Mouse (Mus musculus) heart, embryonic 11.5 days (tissue): Measurements from ENCODE around the gene Shroom3. TPM values are rescaled to one million over a fixed set of nuclear protein-coding genes. Genes with fewer than 3 reads are reported as not detected.

Experiments
- ATAC-seq: fragments of 200-750 bp; cut with Nextera tagmentation; replicated peaks from 2 replicates; pipeline ENCODE4 v1.8.0; 2017; ENCODE audit warnings: moderate library complexity; ENCODE audit not compliant: insufficient number of reproducible peaks, low FRiP score, low TSS enrichment
- H3K27ac ChIP-seq: fragments of 300-500 bp; sonication (generic); 2 replicates; pipeline ENCODE4 v1.5.1; 2014; ENCODE audit warnings: mild to moderate bottlenecking, low read depth, low read length
- H3K27me3 ChIP-seq: fragments of 300-500 bp; sonication (generic); 2 replicates; pipeline ENCODE4 v1.6.1; 2014; ENCODE audit warnings: mild to moderate bottlenecking, low read length, mixed read lengths; ENCODE audit not compliant: control insufficient read depth, insufficient read depth
- H3K36me3 ChIP-seq: fragments of 300-500 bp; sonication (generic); 2 replicates; pipeline ENCODE4 v1.6.1; 2014; ENCODE audit warnings: mild to moderate bottlenecking, low read length, moderate library complexity, mixed read lengths; ENCODE audit not compliant: control insufficient read depth, insufficient read depth
- H3K4me1 ChIP-seq: fragments of 300-500 bp; sonication (generic); 2 replicates; pipeline ENCODE4 v1.6.1; 2014; ENCODE audit warnings: low read length; ENCODE audit not compliant: control insufficient read depth, insufficient read depth
- H3K4me2 ChIP-seq: fragments of 300-500 bp; sonication (generic); 2 replicates; pipeline ENCODE4 v1.6.1; 2014; ENCODE audit warnings: mild to moderate bottlenecking, moderate library complexity
- H3K4me3 ChIP-seq: fragments of 300-500 bp; sonication (generic); 2 replicates; pipeline ENCODE4 v1.5.1; 2014; ENCODE audit warnings: low read depth, low read length
- H3K9ac ChIP-seq: fragments of 300-500 bp; sonication (generic); 2 replicates; pipeline ENCODE4 v1.6.1; 2014; ENCODE audit warnings: mild to moderate bottlenecking, low read depth, low read length, moderate library complexity
- H3K9me3 ChIP-seq: fragments of 300-500 bp; sonication (generic); replicated peaks from 2 replicates; pipeline ENCODE4 v1.6.1; 2016; ENCODE audit warnings: low read length; ENCODE audit not compliant: control insufficient read depth
- WGBS: fragments of 180-500 bp; shearing (Covaris S2); extraction: QIAGEN DNeasy Blood & Tissue Kit; methylation state at CpG from one replicate; pipeline ENCODE4 v1.1.7; 2014; ENCODE audit not compliant: insufficient replicate concordance; 5-methylcytosine and 5-hydroxymethylcytosine counted together
- polyA plus RNA-seq: library from polyadenylated mRNA; unstranded; fragments of >200 nt; fragmentation: Nextera tagmentation; extraction: Ambion mirVana; gene quantifications from 2 replicates; pipeline ENCODE4 v1.2.1, GENCODE M21; 2014

Shroom3 gene
- polyA plus RNA-seq, 1 experiment from 2014 or later = 14.9 TPM

DNA sequence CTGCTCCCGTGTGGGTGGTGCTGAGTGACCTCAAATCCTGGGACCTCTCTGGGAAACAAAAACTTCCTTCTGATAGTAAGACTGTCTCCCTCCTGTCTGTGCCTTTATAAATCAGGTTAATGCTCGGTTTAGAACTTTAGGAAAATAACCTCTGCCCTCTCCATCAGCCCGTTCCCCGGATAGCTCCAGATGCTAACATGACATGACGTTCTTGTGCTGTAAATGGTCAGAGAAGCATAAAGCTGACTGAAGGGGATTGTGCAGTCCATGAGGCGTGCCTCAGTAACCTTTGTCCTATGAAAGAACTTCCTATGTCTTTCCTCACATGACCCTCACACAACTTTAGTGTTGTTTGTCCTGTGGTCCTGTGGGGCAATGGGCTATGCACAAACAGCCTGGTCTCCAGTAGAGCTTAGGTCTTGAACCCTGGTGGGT lies 84.6 kb downstream of the Shroom3 start:
- H3K36me3 ChIP-seq = no peaks in the 10 kb centered on the region
- no peaks in the 10 kb centered on the region for H3K9me3 ChIP-seq
- WGBS = 59% methylated on average over 6 of the region's 6 CpGs
- H3K4me3 ChIP-seq = no peak overlapping the region
- H3K9ac ChIP-seq = no peak overlapping the region
- no peak overlapping the region for H3K4me2 ChIP-seq
- no peak for ATAC-seq
- peaks cover 10% of the 10 kb centered on the region; the same call in 1 of the 2 replicates for H3K4me1 ChIP-seq
- H3K27me3 ChIP-seq = no peaks in the 10 kb centered on the region
- 0 out of 2 replicates have a peak overlapping the region, but pooled peaks have one; percentile 22 for H3K27ac ChIP-seq

DNA sequence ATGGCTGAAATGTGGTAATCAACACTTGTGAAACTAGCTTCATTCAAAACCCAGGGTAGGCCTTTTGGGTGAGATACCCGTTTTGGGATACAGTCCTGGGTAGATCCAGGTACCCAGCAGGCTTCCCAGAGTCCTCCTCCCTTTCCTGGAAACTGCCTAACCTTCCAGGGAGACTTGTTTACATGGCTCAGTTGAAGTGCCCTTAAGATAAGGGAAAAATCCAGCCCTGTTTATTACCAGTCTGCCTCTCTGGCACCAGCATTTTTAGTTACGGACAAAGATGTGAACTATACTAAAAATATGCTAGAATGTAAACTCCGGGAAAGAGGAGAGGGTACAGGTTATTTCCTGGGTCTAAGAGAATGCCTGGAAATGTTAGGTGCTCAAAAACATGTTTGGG lies 90.6 kb downstream of the Shroom3 start:
- no peak for ATAC-seq
- Histone ChIP-seq H3K27ac (0 out of 2 replicates have a peak overlapping the region, but pooled peaks have one; percentile 24), H3K4me1 (peaks cover 9% of the 10 kb centered on the region), H3K9me3 (no peaks in the 10 kb centered on the region), H3K4me2 (no peak overlapping the region), H3K27me3 (no peaks in the 10 kb centered on the region), H3K9ac (no peak overlapping the region), H3K4me3 (no peak overlapping the region), H3K36me3 (no peaks in the 10 kb centered on the region)
- 21% methylated on average over 3 of the region's 3 CpGs for WGBS

DNA sequence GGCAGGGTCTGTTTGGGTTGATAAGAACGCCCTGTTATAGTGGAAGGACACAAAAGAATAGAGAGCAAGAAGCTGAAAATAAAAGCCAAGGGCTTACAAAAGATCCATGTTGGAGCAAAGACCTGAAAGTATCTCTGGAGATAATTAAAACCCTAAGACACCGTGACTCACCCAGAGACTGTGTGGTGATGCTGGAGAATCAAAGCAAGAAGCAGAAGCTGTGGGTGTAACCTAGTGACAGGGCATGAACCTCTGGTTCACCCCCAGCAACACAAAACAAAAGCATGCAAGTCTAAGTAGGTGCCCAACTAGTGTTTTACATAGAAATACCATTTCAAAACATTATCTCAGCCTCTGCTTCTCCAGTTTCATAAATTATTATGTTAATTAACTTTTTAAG lies 91.2 kb downstream of the Shroom3 start:
- Histone ChIP-seq H3K4me3 (no peak overlapping the region), H3K27ac (0 out of 2 replicates have a peak overlapping the region, but pooled peaks have one; percentile 24), H3K27me3 (no peaks in the 10 kb centered on the region), H3K9ac (no peak overlapping the region), H3K36me3 (no peaks in the 10 kb centered on the region), H3K9me3 (no peaks in the 10 kb centered on the region), H3K4me2 (no peak overlapping the region), H3K4me1 (peaks cover 9% of the 10 kb centered on the region)
- 32% methylated on average over 2 of the region's 2 CpGs for WGBS
- no peak for ATAC-seq

DNA sequence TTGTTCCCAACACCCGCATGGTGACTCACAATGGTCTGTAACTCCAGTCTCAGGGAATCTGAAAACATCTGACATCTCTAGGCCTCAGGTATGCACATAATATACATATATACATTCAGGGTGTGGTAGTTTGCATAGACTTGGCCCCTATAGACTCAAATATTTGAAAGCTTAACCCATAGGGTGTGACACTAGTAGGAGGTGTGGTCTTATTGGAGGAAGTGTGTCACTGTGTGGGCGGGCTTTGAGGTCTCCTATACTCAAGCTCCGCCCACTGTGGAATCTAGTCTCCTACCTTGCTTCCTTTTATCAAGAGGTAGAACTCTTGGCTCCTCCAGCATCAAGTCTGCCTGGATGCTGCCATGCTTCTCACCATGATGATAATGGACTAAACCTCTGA lies 91.7 kb downstream of the Shroom3 start:
- no peak overlapping the region for H3K4me2 ChIP-seq
- WGBS = 85% methylated on average over 3 of the region's 3 CpGs
- no peak for ATAC-seq
- no peaks in the 10 kb centered on the region for H3K9me3 ChIP-seq
- no peak overlapping the region for H3K4me3 ChIP-seq
- H3K9ac ChIP-seq = no peak overlapping the region
- H3K27me3 ChIP-seq = no peaks in the 10 kb centered on the region
- no peak overlapping the region for H3K27ac ChIP-seq
- no peaks in the 10 kb centered on the region for H3K36me3 ChIP-seq
- peaks cover 9% of the 10 kb centered on the region for H3K4me1 ChIP-seq

DNA sequence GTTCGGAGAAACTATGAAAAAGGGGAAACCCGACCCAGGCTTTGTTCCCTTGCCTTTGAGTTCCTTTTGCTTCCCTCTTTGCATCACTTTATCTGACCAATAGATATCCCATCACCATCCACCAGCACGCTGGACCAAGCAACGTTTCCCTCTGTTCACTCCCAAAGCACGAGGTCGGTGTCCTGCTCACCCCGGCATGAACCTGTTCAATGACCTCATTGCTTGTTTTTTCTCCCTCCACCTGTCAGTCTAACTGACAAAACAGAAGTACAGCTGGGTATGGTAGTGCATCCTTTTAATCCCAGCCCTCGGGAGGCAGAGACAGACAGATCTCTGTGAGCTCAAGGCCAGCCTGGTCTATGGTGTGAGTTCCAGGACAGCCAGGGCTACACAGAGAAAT lies 95.2 kb downstream of the Shroom3 start:
- no peak for ATAC-seq
- H3K4me3 ChIP-seq = no peak overlapping the region
- H3K4me1 ChIP-seq = peaks cover 6% of the 10 kb centered on the region
- H3K36me3 ChIP-seq = 0 out of 2 replicates have a peak, but pooled peaks cover 5% of the 10 kb centered on the region
- 60% methylated on average over 8 of the region's 8 CpGs for WGBS
- no peak overlapping the region for H3K4me2 ChIP-seq
- no peak overlapping the region for H3K9ac ChIP-seq
- peaks cover 4% of the 10 kb centered on the region; the same call in 1 of the 2 replicates for H3K9me3 ChIP-seq
- H3K27ac ChIP-seq = no peak overlapping the region
- no peaks in the 10 kb centered on the region for H3K27me3 ChIP-seq

DNA sequence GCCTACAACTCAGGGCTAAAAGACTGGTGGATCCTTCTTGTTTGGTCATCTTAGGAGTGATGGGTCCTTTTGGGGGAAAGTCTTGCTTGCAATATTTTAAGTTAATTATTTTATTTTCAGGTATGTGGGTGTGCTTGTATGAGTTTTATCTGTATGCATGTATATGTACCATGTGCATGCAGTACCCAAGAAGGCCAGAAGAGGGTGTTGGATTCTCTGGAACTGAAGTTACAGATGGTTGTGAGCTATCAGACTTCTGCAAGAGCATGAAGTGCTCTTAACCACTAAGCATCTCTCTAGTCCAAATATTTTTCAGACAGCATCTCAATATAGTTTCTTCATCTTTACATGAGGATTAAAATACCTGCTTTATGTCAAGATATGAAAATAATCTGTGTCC lies 97.8 kb downstream of the Shroom3 start:
- H3K4me1 ChIP-seq = peaks cover 6% of the 10 kb centered on the region
- no peak overlapping the region for H3K4me2 ChIP-seq
- H3K4me3 ChIP-seq = no peak overlapping the region
- H3K36me3 ChIP-seq = 0 out of 2 replicates have a peak, but pooled peaks cover 5% of the 10 kb centered on the region
- H3K9me3 ChIP-seq = peaks cover 4% of the 10 kb centered on the region; the same call in 1 of the 2 replicates
- no peaks in the 10 kb centered on the region for H3K27me3 ChIP-seq
- H3K27ac ChIP-seq = no peak overlapping the region
- H3K9ac ChIP-seq = no peak overlapping the region
- ATAC-seq = no peak

DNA sequence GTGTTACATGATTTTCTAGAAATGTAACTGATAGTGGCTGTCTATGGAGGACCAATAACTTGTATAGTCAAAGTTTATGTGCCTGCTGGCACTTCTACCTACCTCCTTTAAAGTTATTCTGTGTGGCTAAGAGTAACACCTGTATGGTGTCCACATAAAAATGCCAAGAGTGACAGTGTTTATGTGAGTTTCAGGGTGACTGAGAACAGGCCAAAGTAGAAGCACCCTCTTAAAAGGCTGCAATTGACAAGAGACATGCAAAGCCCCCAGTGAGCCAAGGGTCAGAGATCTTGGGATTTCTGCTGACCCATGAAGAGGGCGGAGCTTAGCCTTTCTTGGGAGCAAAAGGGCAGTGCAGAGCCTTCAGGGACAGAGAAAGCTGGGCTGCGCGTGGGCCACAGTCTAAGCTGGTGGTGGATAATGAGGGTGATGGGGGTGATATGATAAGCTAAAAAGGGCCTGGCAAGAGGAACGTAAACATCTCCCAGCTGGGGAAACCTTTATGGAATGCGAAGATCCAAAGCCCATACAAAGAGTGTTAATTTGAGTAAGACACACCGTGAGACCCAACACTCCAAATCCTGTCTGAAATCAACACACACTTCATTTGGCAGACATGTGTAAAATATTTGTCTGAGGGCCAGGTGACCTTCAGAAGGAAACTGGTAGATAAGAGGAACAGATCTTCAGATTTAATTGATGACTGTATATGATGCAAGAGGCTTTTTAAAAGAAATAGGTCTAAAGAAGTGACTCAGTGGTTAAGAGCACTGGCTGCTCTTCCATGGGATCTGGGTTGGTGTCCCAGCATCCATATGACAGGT lies 101.0 kb downstream of the Shroom3 start:
- Histone ChIP-seq H3K4me1 (peaks cover 6% of the 10 kb centered on the region), H3K9me3 (peaks cover 4% of the 10 kb centered on the region; the same call in 1 of the 2 replicates), H3K9ac (no peak overlapping the region), H3K27me3 (no peaks in the 10 kb centered on the region), H3K4me3 (no peak overlapping the region), H3K4me2 (no peak overlapping the region), H3K36me3 (0 out of 2 replicates have a peak, but pooled peaks cover 5% of the 10 kb centered on the region), H3K27ac (no peak overlapping the region)
- 34% methylated on average over 6 of the region's 6 CpGs for WGBS
- ATAC-seq = no peak

DNA sequence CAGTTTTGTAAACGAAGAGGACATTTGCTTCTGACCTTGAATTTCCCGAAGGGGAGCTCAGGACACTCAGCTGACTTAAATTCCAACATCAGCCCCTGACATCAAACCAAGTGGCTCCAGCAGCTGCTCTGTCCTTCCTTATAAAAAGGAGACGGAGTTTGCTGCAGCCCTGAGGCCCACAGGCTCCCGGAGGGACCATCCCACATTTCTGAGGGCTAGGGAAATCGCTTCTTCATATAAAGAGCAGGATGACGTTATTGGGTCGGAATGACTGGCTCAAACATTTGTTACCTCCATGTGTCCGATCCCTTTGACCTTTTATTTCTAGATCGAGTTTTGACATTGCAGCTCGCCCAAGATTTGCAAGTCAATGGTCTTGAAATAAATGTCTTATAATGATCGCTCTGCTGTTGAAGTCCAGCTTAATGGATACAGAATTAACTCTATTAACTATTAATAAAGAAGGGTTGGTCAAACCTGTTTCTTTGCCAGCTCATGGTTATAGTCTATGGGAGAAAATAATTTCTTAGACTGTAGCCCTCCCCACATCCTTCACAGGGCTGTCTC lies 102.7 kb downstream of the Shroom3 start:
- WGBS = 75% methylated on average over 11 of the region's 11 CpGs
- Histone ChIP-seq H3K4me2 (no peak overlapping the region), H3K36me3 (0 out of 2 replicates have a peak, but pooled peaks cover 2% of the 10 kb centered on the region), H3K4me3 (no peak overlapping the region), H3K9me3 (peaks cover 2% of the 10 kb centered on the region; the same call in 1 of the 2 replicates), H3K4me1 (peaks cover 6% of the 10 kb centered on the region), H3K27ac (no peak overlapping the region), H3K9ac (no peak overlapping the region), H3K27me3 (no peaks in the 10 kb centered on the region)
- no peak for ATAC-seq
